Comparison of ENCODE assay signal across 9 mouse cellular contexts in genomic region chr5:142854877-142855276, GRCm38 (mm10). TPM values are rescaled to one million over a fixed set of nuclear protein-coding genes. Genes with fewer than 3 reads are reported as not detected.
A peak's percentile ranks its signal among the peaks of the same experiment; 100 is the strongest.
DNase-seq lines count a peak whose midpoint lies in the region; ATAC-seq lines count a peak whose summit lies in the region.
"Had no signal": no experiment of that assay in that cellular context is flagged by ENCODE, and none has a peak within 500 bp of the region (broad histone marks: within the 10 kb centered on the region; RNA-seq: fewer than 3 reads in every experiment).

No protein-coding gene starts in this region.

- no peaks in the 10 kb centered on the region for H3K9me3 ChIP-seq in neural tube, embryonic 15.5 days (replicated peaks)
- H3K9me3 ChIP-seq in hindbrain, embryonic 14.5 days (ENCODE audit: control insufficient read depth, low read length) = no peaks in the 10 kb centered on the region

- DNase-seq in cerebellum, adult 8-10 months = peak; percentile 24
- DNase-seq in cerebellum, adult 9-11 months = no peak
- peak; percentile 53 for DNase-seq in neural tube, embryonic 10.5 days (ENCODE audit: extremely low spot score, low spot score)
- peak; percentile 82 to 85 for DNase-seq in cerebellum, postnatal 10 days
- peak; percentile 67 for DNase-seq in hindbrain, embryonic 14.5 days (ENCODE audit: low spot score)
- peak; percentile 70 for DNase-seq in lung, postnatal 10 days
- DNase-seq in T-cell, adult 2 months (ENCODE audit: low spot score) = no peak

- WGBS in neural tube, embryonic 15.5 days = 74% methylated on average over 10 of the region's 10 CpGs
- 73% methylated on average over 10 of the region's 10 CpGs for WGBS in hindbrain, embryonic 14.5 days

- H3K27ac ChIP-seq in neural tube, embryonic 15.5 days (replicated peaks) = no peak overlapping the region
- H3K27ac ChIP-seq in hindbrain, embryonic 14.5 days = no peak overlapping the region
- H3K27ac ChIP-seq: neural tube, embryonic 13.5 days had no signal

- peaks cover 8% of the 10 kb centered on the region for H3K4me1 ChIP-seq in neural tube, embryonic 15.5 days
- no peaks in the 10 kb centered on the region for H3K4me1 ChIP-seq in hindbrain, embryonic 14.5 days (replicated peaks; ENCODE audit: control insufficient read depth, insufficient read depth, low read length)

- H3K4me3 ChIP-seq in neural tube, embryonic 15.5 days (replicated peaks) = no peak overlapping the region
- H3K4me3 ChIP-seq in hindbrain, embryonic 14.5 days (replicated peaks; ENCODE audit: low read length) = no peak overlapping the region
- H3K4me3 ChIP-seq: neural tube, embryonic 13.5 days had no signal

- H3K4me2 ChIP-seq in neural tube, embryonic 15.5 days = no peak overlapping the region
- no peak overlapping the region for H3K4me2 ChIP-seq in hindbrain, embryonic 14.5 days (replicated peaks)
- H3K4me2 ChIP-seq: neural tube, embryonic 13.5 days had no signal

- ATAC-seq in neural tube, embryonic 15.5 days (ENCODE audit: low FRiP score) = no peak
- no peak for ATAC-seq in hindbrain, embryonic 14.5 days (ENCODE audit: low FRiP score)

- H3K27me3 ChIP-seq in neural tube, embryonic 15.5 days (replicated peaks) = no peaks in the 10 kb centered on the region
- no peaks in the 10 kb centered on the region for H3K27me3 ChIP-seq in hindbrain, embryonic 14.5 days (ENCODE audit: control insufficient read depth, insufficient read depth, low read length)
- H3K27me3 ChIP-seq: neural tube, embryonic 13.5 days had no signal

- H3K9ac ChIP-seq in neural tube, embryonic 15.5 days (replicated peaks) = no peak overlapping the region
- no peak overlapping the region for H3K9ac ChIP-seq in hindbrain, embryonic 14.5 days
- H3K9ac ChIP-seq: neural tube, embryonic 13.5 days had no signal

- H3K36me3 ChIP-seq in neural tube, embryonic 15.5 days = no peaks in the 10 kb centered on the region
- H3K36me3 ChIP-seq in hindbrain, embryonic 14.5 days (replicated peaks; ENCODE audit: control insufficient read depth, insufficient read depth) = no peaks in the 10 kb centered on the region
- H3K36me3 ChIP-seq: neural tube, embryonic 13.5 days had no signal

RNA-seq across cellular contexts. Expression of gene Tnrc18, which starts 37.4 kb away (rescaled TPM):
- 22.5 and 26.0 TPM in 2 replicates for polyA plus RNA-seq in neural tube, embryonic 15.5 days (2015; fragmentation: Nextera tagmentation; extraction: Ambion mirVana)
- 34.1 and 38.9 TPM in 2 replicates for polyA plus RNA-seq in hindbrain, embryonic 14.5 days (2014; fragmentation: Nextera tagmentation; extraction: Ambion mirVana)

RNA-seq across cellular contexts. Expression of gene Fbxl18, which starts 40.3 kb away (rescaled TPM):
- 29.4 TPM in 2 replicates for polyA plus RNA-seq in neural tube, embryonic 15.5 days (2015; fragmentation: Nextera tagmentation; extraction: Ambion mirVana)
- 26.1 TPM in 2 replicates for polyA plus RNA-seq in hindbrain, embryonic 14.5 days (2014; fragmentation: Nextera tagmentation; extraction: Ambion mirVana)

RNA-seq across cellular contexts. Expression of gene Actb, which starts 51.7 kb away (rescaled TPM):
- polyA plus RNA-seq in neural tube, embryonic 15.5 days (2015; fragmentation: Nextera tagmentation; extraction: Ambion mirVana) = 12,525 and 12,918 TPM in 2 replicates
- polyA plus RNA-seq in hindbrain, embryonic 14.5 days (2014; fragmentation: Nextera tagmentation; extraction: Ambion mirVana) = 13,534 and 14,549 TPM in 2 replicates

Comparison
In these comparisons a context has a peak if more than half of its experiments do, and no peak if none do; other contexts are left out.
1. DNase-seq: peak in cerebellum, adult 8-10 months (single experiment), neural tube, embryonic 10.5 days (single experiment), cerebellum, postnatal 10 days (2 of 2), hindbrain, embryonic 14.5 days (single experiment) and lung, postnatal 10 days (single experiment); none in cerebellum, adult 9-11 months (single experiment) and T-cell, adult 2 months (single experiment).